Mouse (Mus musculus): ENCODE measurements at regions not wholly inside any gene's neighbourhood (a gene's known extent, or its start where the extent isn't known, plus 50 kb on each side); places are given as distances from the start of the nearest gene placed in this dataset.
"Not testable (repeated sequence)": the region's sequence is repeated elsewhere in the genome, so short reads cannot be mapped to it uniquely, and the experiment has no call there.

DNA sequence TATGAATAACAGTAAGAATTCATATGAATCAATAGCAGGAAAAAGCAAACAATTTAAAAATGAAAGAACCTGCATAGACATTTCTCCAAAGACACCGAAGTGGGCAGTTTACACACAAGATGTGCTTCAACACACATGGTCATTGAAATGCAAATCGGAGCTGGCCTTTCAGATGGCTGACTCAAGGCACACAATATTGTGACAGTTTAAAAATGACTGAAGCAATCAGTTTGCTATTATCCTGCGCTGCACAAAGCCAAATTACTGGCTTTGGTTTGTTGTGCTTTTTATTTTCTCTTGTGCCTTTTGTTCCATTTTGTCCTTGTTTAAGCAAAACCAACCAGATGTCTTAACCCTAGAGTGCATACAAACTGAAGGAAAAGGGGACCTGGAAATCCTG, 449.4 kb downstream of the Cbln4 start:
- DNase-seq (ENCODE audit: low spot score) = no peak

DNA sequence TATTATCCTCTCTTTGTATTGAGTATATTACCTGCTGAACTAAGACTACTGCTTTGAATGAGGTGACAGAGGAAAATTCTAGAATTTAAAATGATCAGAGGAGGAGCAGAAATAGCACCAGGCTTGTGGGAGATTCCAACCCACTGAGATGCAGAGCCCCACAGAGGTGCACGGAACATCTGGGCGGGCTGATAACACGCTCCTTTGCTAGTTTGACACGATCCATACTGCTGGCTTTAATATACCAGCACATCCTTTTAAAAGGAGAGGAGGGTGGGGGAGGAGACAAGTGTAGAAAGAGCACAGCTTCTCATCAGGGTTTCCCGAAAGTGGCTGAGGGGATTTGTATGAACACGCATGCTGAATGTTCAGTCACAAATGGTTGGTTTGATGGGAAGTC, 451.0 kb downstream of the Cbln4 start:
- no peak for DNase-seq (ENCODE audit: low spot score)

DNA sequence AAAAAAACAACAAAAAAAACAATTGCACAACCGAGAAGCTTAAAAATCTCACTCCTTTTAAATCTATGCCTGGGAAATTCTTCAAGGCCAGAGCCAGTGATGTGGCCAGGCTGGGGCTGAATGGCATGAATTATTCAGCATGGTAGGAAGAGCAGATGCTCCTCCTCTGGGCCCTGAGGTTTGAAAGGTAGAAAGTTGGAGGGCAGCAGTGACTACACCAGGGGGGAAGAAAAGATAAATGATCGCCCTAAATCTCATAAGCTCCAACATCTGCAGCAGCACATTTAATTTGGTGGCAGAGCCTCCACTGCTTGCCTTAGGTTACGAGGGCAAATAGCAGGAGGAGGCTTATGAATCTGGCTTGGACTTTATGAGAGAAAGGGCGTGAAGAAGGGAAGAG, 455.1 kb downstream of the Cbln4 start:
- DNase-seq (ENCODE audit: low spot score) = no peak

DNA sequence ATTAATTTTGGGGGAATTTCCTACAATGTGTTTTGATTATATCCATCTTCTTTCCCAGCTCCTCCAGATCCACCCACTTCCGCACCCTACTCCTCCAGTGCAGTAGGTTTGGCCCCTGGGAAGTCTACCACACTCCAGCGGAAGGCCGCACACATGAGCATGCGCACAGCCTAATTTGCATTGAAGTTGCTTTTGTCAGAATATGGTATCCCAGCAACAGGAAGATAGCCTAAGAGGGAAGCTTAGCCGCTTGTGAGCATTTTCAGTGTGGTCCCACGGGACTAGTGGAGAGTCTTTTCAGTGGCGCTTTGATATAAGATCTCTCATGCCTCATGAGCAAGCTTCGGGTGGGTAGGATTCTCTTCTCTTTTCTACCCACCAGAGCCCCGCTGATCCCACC, 455.6 kb downstream of the Cbln4 start:
- no peak for DNase-seq (ENCODE audit: low spot score)

DNA sequence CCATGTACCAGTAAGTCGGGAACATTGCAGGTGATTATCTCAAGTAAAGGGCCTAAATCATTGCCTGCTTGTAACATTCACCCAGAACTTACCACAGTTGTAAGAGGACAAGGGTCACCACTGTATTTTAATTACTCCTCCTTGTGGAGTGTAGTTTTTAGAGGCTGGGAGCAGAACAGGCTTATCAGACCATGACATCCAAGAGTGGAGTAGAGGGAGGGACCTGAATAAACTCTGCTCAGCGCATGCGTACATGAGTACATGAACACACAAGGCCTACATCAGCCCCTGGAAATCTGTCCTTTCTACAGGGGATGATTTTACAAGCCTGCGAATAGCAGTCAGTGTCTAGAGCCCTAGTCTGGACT, 456.4 kb downstream of the Cbln4 start:
- DNase-seq (ENCODE audit: low spot score) = no peak

DNA sequence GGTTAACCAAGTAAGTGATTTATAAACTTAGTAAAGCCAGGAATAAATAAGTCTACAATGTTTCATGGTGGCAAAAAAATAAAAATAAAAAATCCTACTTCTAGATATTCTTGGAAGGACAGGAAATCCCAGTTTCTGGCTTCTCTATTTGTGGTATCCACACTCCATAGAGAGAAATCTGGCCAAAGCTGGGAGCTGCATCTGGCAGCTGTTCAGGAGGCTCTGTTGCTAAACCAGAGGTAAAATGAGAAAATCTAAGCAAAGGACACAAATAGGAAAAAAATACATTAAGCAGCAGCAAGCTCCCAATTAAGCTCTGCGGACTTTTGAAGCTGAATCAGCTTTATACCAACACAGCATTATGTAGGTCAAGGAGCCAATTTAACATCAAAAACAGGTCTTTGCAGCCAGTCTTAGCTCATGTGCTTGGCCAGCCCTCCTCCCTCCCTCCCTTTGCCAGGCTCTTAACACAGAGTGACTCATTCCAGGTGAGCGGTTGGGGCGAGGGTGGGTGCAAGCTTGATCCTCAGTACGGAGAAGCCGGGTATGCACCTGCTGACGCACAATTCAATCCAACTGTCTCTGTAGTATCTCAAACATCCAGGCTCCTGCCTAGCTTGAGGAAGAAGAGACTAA, 456.9 kb downstream of the Cbln4 start:
- DNase-seq (ENCODE audit: low spot score) = no peak

DNA sequence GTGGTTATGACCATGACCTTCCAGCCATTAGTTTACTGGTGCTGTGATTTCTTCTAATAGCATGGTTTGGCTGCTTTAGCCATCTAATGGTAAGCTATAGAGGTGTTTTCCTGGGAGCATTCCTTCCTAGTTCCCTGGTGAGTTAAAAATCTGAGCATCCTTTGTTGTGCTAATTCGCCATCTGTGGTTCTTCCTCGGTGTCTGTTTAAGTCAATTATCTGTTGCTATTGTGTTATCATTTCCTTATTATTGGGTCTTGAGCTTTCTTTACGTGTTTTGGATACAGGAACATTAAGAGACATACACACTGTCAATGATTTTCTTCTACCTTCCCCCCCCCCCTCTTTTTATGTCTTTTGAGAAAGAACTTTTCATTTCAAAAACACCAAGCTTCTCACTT, 468.9 kb downstream of the Cbln4 start:
- no peak for DNase-seq (ENCODE audit: low spot score)

DNA sequence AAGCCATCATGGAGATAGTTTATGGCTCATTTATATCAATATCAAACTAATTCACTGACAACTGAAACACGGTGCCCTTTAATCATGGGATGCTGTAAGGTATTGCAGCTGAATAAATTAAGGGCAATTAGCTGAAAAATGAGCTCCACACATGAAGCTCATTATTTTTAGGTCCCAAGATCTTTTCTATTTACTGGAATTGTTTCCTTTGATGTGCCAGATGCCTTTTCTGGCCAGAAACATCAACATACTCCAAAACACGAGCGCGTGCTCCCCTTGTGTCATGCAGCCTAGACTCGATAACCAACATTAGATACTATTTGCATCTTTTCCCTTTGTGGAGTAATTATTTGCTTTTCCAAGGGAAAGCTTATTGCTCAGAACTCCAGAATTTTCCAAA, 480.6 kb downstream of the Cbln4 start:
- no peak for DNase-seq (ENCODE audit: low spot score)

DNA sequence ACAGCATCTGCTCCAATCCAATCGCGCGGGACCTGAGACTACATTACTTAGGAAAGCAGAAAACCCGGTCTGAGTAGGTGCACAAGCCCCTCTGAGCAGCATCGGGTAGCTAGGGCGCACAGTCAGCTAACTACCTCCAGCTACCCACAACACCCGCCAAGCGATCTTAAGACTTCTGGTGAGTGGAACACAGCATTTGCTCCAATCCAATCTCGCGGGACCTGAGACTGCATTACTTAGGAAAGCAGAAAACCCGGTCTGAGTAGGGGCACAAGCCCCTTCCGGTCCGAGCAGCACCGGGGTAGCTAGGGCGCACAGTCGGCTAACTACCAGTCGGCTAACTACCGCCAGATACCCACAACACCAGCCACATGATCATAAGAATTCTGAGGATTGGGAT, 500.5 kb downstream of the Cbln4 start:
- DNase-seq (ENCODE audit: low spot score) = not testable (repeated sequence)

DNA sequence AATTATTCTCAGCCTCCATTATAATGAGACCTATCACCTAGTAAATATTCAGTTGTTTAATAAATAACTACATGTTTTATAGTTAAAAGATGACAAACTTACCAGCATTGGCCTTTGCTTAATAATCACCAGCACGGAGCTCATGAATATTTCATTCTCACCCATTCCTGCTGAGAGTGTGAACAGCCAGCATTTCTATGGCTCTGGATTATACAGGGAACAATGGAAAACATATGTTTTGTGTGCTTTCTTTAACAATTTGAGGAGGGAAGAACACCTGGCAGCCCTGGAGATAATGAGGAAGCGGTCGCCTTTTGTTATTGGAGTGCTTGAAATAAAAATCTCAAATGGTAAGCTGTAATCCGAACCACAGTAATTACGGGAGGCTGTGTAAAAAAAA, 528.4 kb downstream of the Cbln4 start:
- DNase-seq (ENCODE audit: low spot score) = no peak

DNA sequence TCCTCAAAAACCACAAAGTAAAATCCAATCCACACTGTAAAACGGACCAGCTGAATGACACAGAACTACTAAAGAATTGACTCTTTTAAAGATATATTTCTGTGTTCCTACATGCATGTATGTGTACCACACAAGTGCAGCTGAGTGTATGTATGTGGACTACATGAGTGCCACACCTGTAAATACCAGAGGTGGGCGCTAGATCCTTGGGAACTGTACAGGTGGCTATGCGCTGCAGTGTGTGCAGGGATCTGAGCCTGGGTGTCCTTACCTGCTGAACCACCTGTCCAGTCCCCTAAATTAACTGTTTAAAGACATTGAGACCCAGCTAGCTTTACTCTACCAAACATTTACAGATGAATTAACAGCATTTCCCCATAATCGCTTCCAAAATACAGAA, 546.6 kb downstream of the Cbln4 start:
- no peak for DNase-seq (ENCODE audit: low spot score)

DNA sequence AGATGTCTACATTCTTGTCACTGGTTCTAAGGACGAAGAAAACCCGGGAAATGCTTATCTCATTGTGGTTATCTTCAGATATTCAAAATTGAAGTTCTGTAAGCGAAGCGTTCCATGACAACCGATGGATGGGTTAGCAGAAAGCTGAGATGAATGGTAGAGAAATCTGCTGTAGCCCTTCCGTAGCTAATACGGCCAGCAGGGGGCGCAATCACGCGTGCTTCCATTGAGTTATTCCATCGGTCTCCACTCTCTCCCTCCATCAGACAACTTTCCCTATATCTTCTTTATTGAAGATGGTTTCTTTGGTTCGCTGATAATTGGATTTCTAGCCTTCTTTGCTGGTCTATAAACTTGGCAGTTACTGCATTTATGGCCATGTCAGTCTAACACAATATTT, 549.5 kb downstream of the Cbln4 start:
- DNase-seq (ENCODE audit: low spot score) = peak; percentile 5

DNA sequence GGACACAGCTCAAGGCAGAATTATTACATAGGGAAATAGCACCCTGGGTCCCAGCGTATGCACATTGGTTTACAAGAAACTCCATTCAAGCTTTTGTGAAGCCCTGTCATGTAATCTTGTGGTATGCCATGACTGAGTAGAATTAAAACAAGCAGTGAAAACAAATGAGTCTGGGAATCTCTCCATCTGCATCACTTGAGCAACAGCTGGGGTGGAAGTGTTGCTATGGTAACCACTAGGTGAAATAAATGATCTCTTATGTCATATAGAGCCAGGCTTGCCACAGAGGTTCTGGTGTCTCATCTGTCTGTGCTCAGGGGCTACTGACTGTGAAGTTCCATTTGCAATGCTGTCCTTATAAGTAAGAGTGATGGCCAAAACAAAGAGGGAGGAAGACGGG, 556.0 kb downstream of the Cbln4 start:
- DNase-seq (ENCODE audit: low spot score) = no peak

DNA sequence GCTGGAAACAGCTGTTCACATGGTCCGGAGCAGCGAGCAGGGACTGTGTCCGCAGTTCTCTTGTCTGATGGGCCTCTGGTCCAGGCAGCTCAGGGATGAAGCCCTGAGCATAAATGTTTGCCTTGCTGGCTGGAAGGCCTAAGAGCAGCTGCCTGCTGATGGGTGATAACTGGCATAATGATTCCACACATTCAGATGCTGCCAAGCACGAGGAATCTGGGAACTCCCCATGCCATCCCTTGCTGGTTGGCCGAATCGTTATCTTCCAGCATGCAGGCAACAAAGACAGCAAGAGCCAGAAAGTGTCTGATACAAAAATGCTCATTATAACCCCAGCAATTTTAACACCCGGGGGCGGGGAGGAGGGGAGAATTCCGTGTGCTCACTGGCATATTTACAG, 590.0 kb downstream of the Cbln4 start:
- DNase-seq (ENCODE audit: low spot score) = no peak

DNA sequence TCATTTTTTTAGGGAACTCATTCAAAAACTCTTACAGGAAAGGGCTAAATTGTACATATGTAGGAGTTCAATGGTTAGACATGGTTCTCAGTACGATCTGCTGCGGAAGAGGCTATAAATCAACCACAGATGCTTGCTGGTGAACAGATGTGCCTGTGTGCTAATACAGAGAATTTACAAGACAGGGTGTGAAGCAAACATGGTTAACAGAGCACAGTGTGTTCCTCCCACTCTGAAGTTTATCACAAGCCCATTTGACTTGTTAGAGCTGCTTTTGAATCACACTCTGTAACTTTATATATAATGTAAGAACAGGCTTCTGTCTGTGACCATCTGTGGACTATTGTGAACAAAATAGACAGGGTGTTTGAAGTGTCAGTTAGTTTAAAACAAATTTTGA, 637.2 kb downstream of the Cbln4 start:
- no peak for DNase-seq (ENCODE audit: low spot score)

DNA sequence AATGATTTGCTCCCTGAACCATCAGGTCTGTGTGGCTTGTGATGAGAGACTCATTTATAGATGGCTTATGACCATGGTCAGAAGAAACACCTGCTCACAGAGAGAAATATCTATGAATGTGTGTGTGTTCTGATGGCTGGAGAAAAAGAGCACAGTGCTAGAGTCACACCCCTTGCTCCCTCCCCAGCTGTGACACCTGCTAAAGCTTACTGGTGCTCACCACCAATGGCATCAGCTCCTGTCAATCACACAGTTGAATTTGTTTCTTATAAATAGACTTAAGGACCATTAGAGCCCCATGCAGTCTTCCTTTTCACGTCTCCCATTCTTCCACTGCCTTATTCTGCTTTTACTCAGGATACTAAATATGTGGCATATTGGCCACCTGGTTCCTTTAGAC, 654.3 kb downstream of the Cbln4 start:
- DNase-seq (ENCODE audit: low spot score) = no peak

DNA sequence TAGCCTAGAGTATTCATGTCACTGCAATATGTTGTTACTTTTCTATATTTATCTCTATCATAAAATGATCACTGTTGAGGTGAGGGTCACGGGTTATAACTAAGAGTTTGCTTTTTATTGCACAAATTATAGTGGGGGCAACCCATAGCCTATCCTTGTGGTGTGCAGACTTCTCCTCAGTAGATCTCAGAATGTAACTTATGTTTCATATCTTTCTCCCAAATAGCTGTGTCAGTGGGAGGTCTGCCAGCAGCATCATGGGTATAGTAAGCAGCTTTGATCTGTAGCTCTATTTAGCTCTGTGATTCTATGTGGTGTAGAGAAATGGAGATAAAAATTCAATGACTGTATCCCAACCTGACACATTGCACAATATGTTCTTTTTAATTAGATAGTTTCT, 641.9 kb downstream of the Dok5 start:
- no peak for DNase-seq (ENCODE audit: low spot score)

DNA sequence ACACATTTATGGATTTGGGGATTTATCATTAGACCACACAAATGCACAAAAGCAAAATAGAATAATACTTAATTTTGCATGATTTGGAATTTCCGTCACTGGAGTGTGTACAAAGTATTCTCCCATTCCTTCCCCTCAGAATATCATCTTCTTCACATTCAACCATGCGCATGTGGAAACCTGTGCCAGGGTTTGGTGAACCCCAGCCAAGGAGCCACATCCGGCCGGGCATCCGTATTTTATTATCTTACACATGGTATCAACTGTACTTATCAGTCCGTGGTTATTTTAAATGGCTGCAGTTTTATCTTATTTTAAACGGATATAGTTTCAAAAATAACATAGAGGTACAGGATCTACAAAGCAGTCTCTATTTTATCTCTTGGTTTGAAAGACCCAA, 641.4 kb downstream of the Dok5 start:
- DNase-seq (ENCODE audit: low spot score) = no peak

DNA sequence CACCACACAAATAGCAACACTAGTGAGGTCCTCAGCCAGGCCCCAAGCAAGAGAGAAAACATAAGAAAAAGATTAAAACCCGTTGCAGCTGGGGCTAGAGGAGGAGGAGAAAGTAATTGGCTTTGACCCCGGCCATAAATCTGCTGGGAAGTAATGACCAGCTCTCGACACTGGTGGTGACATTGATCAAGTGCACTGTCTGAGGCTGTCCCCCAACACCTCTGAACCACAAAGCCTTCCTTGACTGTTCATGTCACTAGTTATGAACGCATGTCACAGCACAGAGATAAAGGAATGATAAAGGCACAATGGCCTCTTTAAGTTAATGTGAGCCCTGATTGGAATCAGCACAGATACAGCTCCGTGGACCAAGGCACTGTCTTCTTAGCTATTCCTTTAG, 640.1 kb downstream of the Dok5 start:
- no peak for DNase-seq (ENCODE audit: low spot score)

DNA sequence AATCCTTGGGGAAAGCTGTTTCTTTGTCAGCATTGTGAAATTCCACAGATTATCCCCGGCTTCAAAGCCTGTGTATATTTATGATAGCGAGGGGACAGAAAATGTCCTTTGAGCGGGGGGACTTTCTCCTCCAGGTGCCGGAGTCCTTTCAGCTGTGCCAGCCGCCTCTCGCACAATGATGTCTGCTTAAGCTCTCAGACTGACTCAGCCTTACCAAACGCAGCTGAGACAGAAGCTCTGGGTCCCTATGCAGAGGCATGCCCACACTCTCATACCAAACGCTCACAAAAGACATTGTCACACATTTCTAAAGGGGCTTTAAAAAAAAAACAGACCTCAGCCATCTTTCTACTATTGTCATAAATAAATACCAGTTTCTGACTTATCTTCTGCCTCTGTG, 633.9 kb downstream of the Dok5 start:
- no peak for DNase-seq (ENCODE audit: low spot score)

DNA sequence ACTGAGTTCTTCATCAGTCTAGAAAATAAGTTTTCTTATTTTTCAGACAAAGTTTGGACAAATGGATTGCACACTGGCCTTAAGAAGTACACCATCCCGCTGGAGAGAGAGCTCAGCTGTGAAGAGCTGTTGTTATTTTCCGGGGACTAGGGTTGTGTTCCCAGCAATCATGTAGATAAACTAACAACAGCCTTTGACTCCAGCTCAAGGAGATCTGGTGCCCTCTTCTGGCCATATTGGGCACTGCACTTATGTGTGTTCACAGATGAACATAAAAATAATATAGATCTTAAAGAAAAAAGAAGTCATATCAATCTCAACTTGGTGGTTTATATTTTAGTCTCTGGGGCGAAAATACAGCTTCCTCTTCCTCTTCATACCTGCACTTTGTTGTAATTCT, 633.0 kb downstream of the Dok5 start:
- no peak for DNase-seq (ENCODE audit: low spot score)

DNA sequence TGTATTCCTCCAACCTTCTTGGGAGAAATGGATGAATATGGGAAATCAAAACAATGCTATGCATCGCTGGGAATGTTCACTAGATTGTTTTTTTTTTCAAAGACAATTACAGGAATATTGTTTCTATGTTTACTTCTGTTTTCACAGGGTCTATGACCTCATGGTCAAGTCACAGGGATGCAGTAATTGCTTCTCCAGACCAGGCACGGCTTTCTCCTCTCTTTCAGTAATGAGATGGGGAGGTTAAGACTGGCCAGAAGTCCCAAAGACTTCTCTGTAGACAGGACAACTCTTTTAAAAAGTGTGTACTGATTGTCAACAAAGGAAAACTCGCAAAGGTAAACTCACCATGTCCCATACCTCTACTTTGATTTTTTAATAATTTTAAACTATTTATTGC, 631.8 kb downstream of the Dok5 start:
- no peak for DNase-seq (ENCODE audit: low spot score)

DNA sequence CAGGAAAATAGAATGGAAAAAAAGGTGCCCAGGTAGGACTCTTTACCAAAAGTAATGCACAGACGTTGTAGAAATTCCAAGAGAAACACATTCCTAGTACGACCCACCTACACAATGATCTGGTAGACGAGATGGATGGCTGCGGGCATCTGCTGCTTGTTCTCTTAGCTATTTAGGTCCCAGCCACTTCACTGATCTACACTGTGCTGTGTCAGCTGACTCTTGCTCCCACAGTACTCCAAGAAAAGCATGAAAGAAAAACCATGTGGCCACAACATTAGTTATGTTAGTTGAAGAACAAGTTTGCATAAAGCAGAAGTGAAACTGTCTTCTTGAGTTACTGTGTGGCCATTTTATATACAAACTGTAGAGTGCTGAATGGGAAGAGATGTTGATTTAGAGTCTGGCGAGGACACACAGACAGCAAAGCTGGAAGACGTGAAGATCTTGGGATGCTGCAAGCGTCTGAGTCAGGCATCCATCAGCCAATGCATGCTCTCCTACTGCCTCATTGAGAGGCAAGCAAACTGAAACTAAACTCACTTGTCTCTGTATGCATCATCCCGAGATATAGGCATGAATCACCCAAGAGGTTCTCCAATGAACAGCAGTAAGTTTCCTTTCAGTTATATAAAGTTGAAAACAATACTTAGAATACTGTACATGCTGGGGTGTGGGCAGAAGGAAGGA, 626.6 kb downstream of the Dok5 start:
- DNase-seq (ENCODE audit: low spot score) = no peak

DNA sequence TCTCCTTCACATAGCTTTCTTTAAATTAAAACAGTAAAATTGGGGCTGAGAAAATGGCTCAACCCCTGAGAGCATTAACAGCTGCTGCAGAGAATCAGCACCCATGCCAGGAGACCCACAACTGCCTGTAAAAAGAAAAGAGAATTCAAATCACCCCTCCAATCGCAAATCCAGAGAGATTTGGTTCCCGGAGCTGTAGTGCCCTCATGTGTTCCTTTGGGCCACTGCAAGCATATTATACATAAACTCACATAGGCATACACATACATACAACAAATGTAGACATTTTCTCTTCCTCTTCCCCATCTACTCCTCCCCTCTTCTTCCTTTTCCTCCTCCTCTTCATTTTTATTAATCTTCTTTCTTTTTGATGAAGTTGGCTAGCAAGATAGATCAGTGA, 616.5 kb downstream of the Dok5 start:
- no peak for DNase-seq (ENCODE audit: low spot score)
